Mouse (Mus musculus): ENCODE data around the gene Timeless. TPM values are rescaled to one million over a fixed set of nuclear protein-coding genes. Genes with fewer than 3 reads are reported as not detected.
"Not testable (repeated sequence)": the region's sequence is repeated elsewhere in the genome, so short reads cannot be mapped to it uniquely, and the experiment has no call there.

Timeless gene
- total RNA-seq, 2 experiments from 2014 or later = 70.5 to 71.4 TPM

GRCm38 (mm10) chr10:128212148-128212547 is 19.7 kb upstream of the Timeless start:
- no peak for ATAC-seq (replicated peaks; ENCODE audit: poor library complexity, severe bottlenecking)

- ATAC-seq (replicated peaks; ENCODE audit: poor library complexity, severe bottlenecking) = peak; percentile 60
Observed at GRCm38 (mm10) chr10:128212871-128213323, 19.0 kb upstream of the Timeless start.

GRCm38 (mm10) chr10:128214112-128214511 is 17.8 kb upstream of the Timeless start:
- ATAC-seq (replicated peaks; ENCODE audit: poor library complexity, severe bottlenecking) = not testable (repeated sequence)

- no peak for ATAC-seq (replicated peaks; ENCODE audit: poor library complexity, severe bottlenecking)
Observed at GRCm38 (mm10) chr10:128214981-128215380, 16.9 kb upstream of the Timeless start.

- no peak for ATAC-seq (replicated peaks; ENCODE audit: poor library complexity, severe bottlenecking)
Observed at GRCm38 (mm10) chr10:128218387-128219117, 13.3 kb upstream of the Timeless start.

GRCm38 (mm10) chr10:128221533-128222286 is 10.2 kb upstream of the Timeless start:
- ATAC-seq (replicated peaks; ENCODE audit: poor library complexity, severe bottlenecking) = no peak

GRCm38 (mm10) chr10:128225064-128225463 is 6.8 kb upstream of the Timeless start:
- no peak for ATAC-seq (replicated peaks; ENCODE audit: poor library complexity, severe bottlenecking)

GRCm38 (mm10) chr10:128225538-128225937 is 6.3 kb upstream of the Timeless start, which contains the start of gene Mip:
Gene Mip (plus strand): TSS chr10:128225838.
- no peak for ATAC-seq (replicated peaks; ENCODE audit: poor library complexity, severe bottlenecking)

GRCm38 (mm10) chr10:128227592-128227991 is 4.3 kb upstream of the Timeless start:
- no peak for ATAC-seq (replicated peaks; ENCODE audit: poor library complexity, severe bottlenecking)

GRCm38 (mm10) chr10:128228009-128228408 is 3.9 kb upstream of the Timeless start:
- ATAC-seq (replicated peaks; ENCODE audit: poor library complexity, severe bottlenecking) = no peak

GRCm38 (mm10) chr10:128230582-128230981 is 1.3 kb upstream of the Timeless start:
- ATAC-seq (replicated peaks; ENCODE audit: poor library complexity, severe bottlenecking) = peak; percentile 42

- peak; percentile 22 for ATAC-seq (replicated peaks; ENCODE audit: poor library complexity, severe bottlenecking)
Observed at GRCm38 (mm10) chr10:128231146-128231545, 719 bp upstream of the Timeless start.

- peak; percentile 34 for ATAC-seq (replicated peaks; ENCODE audit: poor library complexity, severe bottlenecking)
Observed at GRCm38 (mm10) chr10:128232420-128232985, 638 bp downstream of the Timeless start.

GRCm38 (mm10) chr10:128236321-128236720 is 4.5 kb downstream of the Timeless start:
- no peak for ATAC-seq (replicated peaks; ENCODE audit: poor library complexity, severe bottlenecking)

GRCm38 (mm10) chr10:128237807-128238480 is 6.1 kb downstream of the Timeless start:
- peak; percentile 50 for ATAC-seq (replicated peaks; ENCODE audit: poor library complexity, severe bottlenecking)

- ATAC-seq (replicated peaks; ENCODE audit: poor library complexity, severe bottlenecking) = no peak
Observed at GRCm38 (mm10) chr10:128239140-128239539, 7.3 kb downstream of the Timeless start.

- no peak for ATAC-seq (replicated peaks; ENCODE audit: poor library complexity, severe bottlenecking)
Observed at GRCm38 (mm10) chr10:128240131-128240530, 8.3 kb downstream of the Timeless start.

GRCm38 (mm10) chr10:128243252-128243651 is 11.4 kb downstream of the Timeless start:
- ATAC-seq (replicated peaks; ENCODE audit: poor library complexity, severe bottlenecking) = no peak

- ATAC-seq (replicated peaks; ENCODE audit: poor library complexity, severe bottlenecking) = no peak
Observed at GRCm38 (mm10) chr10:128244121-128244520, 12.3 kb downstream of the Timeless start.

- no peak for ATAC-seq (replicated peaks; ENCODE audit: poor library complexity, severe bottlenecking)
Observed at GRCm38 (mm10) chr10:128247020-128247732, 15.3 kb downstream of the Timeless start.
